Mouse (Mus musculus): ENCODE results near the gene Itgb7.

DNA sequence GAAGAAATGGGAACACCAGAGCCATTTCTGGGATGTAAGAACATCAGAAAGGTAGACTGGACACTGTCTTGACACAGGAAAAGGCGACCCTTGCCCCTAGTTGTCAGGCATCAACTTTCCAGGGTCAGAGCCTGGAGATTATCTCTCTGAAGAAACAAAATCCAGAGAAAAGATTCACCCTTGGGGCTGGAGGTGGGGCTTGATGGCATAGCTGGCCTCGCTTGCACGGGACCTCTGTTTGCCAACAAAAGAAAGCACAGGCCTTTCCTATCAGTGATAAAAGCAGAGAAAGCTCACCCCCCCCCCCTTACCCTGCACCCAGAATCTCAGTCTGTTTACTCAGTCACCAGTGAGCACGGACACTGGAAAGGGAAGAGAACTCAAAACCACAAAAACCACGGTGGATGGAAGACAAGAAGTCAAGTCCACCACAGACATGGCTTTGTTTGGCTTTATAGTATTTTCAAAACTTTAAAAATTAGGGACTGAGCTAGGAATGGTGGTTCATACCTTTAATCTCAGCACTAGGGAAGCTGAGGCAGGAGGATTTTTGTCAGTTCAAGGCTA, 38.8 kb downstream of the Itgb7 start:
- TF ChIP-seq CTCF (IDR thresholded peaks at IDR 0.05; ENCODE audit: low read depth, low read length) (no peak), GATA1 (IDR thresholded peaks at IDR 0.05; ENCODE audit: borderline replicate concordance, low read length) (no peak), GATA2 (IDR thresholded peaks at IDR 0.05; ENCODE audit: borderline replicate concordance, low read depth, low read length) (no peak), TAL1 (conservative IDR thresholded peaks at IDR 0.05; ENCODE audit: low read depth, low read length) (no peak)
